Mouse (Mus musculus) liver, embryonic 15.5 days (tissue): ENCODE measurements around the gene Pgpep1. TPM values are rescaled to one million over a fixed set of nuclear protein-coding genes. Genes with fewer than 3 reads are reported as not detected.

Source experiments
- ATAC-seq: fragments of 200-750 bp; cut with Nextera tagmentation; 2 replicates; pipeline ENCODE4 v1.8.0; 2017; ENCODE audit warnings: moderate number of reproducible peaks, mild to moderate bottlenecking, moderate library complexity; ENCODE audit not compliant: insufficient read depth
- H3K27ac ChIP-seq: fragments of 300-500 bp; sonication (generic); replicated peaks from 2 replicates; pipeline ENCODE4 v1.5.1; 2015; ENCODE audit warnings: mild to moderate bottlenecking, inconsistent platforms
- H3K27me3 ChIP-seq: fragments of 300-500 bp; sonication (generic); 2 replicates; pipeline ENCODE4 v1.6.1; 2015; ENCODE audit warnings: mild to moderate bottlenecking, inconsistent platforms
- H3K36me3 ChIP-seq: fragments of 300-500 bp; sonication (generic); replicated peaks from 2 replicates; pipeline ENCODE4 v1.6.1; 2015; ENCODE audit warnings: moderate library complexity, mild to moderate bottlenecking, inconsistent platforms
- H3K4me1 ChIP-seq: fragments of 300-500 bp; sonication (generic); replicated peaks from 2 replicates; pipeline ENCODE4 v1.6.1; 2015; ENCODE audit warnings: inconsistent platforms
- H3K4me2 ChIP-seq: fragments of 300-500 bp; sonication (generic); 2 replicates; pipeline ENCODE4 v1.6.1; 2015; ENCODE audit warnings: moderate library complexity, mild to moderate bottlenecking, inconsistent platforms
- H3K4me3 ChIP-seq: fragments of 300-500 bp; sonication (generic); replicated peaks from 2 replicates; pipeline ENCODE4 v1.5.1; 2015; ENCODE audit warnings: mild to moderate bottlenecking, inconsistent platforms
- H3K9ac ChIP-seq: fragments of 300-500 bp; sonication (generic); 2 replicates; pipeline ENCODE4 v1.6.1; 2015; ENCODE audit warnings: moderate library complexity, mild to moderate bottlenecking, inconsistent platforms
- H3K9me3 ChIP-seq: fragments of 300-500 bp; sonication (generic); replicated peaks from 2 replicates; pipeline ENCODE4 v1.6.1; 2016; ENCODE audit warnings: inconsistent platforms
- WGBS: fragments of 180-500 bp; shearing (Covaris S2); methylation state at CpG from one replicate; pipeline ENCODE4 v1.1.7; 2015; ENCODE audit warnings: mixed read lengths; ENCODE audit not compliant: insufficient replicate concordance; 5-methylcytosine and 5-hydroxymethylcytosine counted together
- polyA plus RNA-seq: library from polyadenylated mRNA; unstranded; fragments of >200 nt; fragmentation: Nextera tagmentation; extraction: Ambion mirVana; gene quantifications from 2 replicates; pipeline ENCODE4 v1.2.1, GENCODE M21; 2015

Pgpep1 gene
- polyA plus RNA-seq, 1 experiment from 2014 or later, result 21.7 TPM

GRCm38 (mm10) chr8:70674109-70674508 lies 13.9 kb upstream of the Pgpep1 start:
- Histone ChIP-seq H3K27me3 (no peaks in the 10 kb centered on the region), H3K4me3 (peak overlapping the region; percentile 73), H3K4me2 (peak overlapping the region; percentile 81), H3K4me1 (peaks cover 70% of the 10 kb centered on the region), H3K27ac (peak overlapping the region; percentile 95), H3K36me3 (peaks cover 22% of the 10 kb centered on the region), H3K9ac (peak overlapping the region; percentile 70), H3K9me3 (no peaks in the 10 kb centered on the region)
- WGBS, result 72% methylated on average over 3 of the region's 3 CpGs
- ATAC-seq, result no peak

GRCm38 (mm10) chr8:70673079-70673856 lies 13.1 kb upstream of the Pgpep1 start, which contains the start of gene Lsm4:
Lsm4 (plus strand) TSS chr8:70673248.
- under 1% methylated on average over 60 of the region's 60 CpGs for WGBS
- Histone ChIP-seq H3K4me1 (peaks cover 61% of the 10 kb centered on the region), H3K4me3 (peak within 1 kb of the TSS; percentile 73), H3K9ac (peak within 1 kb of the TSS; percentile 70), H3K27ac (peak within 1 kb of the TSS; percentile 95), H3K36me3 (peaks cover 13% of the 10 kb centered on the region), H3K9me3 (no peaks in the 10 kb centered on the region), H3K27me3 (no peaks in the 10 kb centered on the region), H3K4me2 (peak within 1 kb of the TSS; percentile 81)
- ATAC-seq, result peak; percentile 94

- Histone ChIP-seq H3K4me1 (peaks cover 54% of the 10 kb centered on the region), H3K9ac (peak overlapping the region; percentile 55), H3K36me3 (peaks cover 7% of the 10 kb centered on the region), H3K4me2 (peak overlapping the region; percentile 81), H3K4me3 (peak overlapping the region; percentile 73), H3K27me3 (no peaks in the 10 kb centered on the region), H3K27ac (peak overlapping the region; percentile 78), H3K9me3 (no peaks in the 10 kb centered on the region)
- WGBS, result 32% methylated on average over 19 of the region's 19 CpGs
- peak; percentile 3; the same call in 1 of the 2 replicates for ATAC-seq
Observed at GRCm38 (mm10) chr8:70672325-70673078, 12.3 kb upstream of the Pgpep1 start.

GRCm38 (mm10) chr8:70671615-70672324 lies 11.6 kb upstream of the Pgpep1 start:
- Histone ChIP-seq H3K36me3 (peaks cover 7% of the 10 kb centered on the region), H3K27ac (no peak overlapping the region), H3K4me2 (no peak overlapping the region), H3K27me3 (no peaks in the 10 kb centered on the region), H3K4me3 (no peak overlapping the region), H3K9me3 (no peaks in the 10 kb centered on the region), H3K9ac (peak overlapping the region; percentile 55; the same call in 1 of the 2 replicates), H3K4me1 (peaks cover 52% of the 10 kb centered on the region)
- WGBS, result 75% methylated on average over 10 of the region's 10 CpGs
- ATAC-seq, result no peak

GRCm38 (mm10) chr8:70667071-70667470 lies 6.9 kb upstream of the Pgpep1 start:
- WGBS, result 59% methylated on average over 5 of the region's 5 CpGs
- H3K36me3 ChIP-seq, result no peaks in the 10 kb centered on the region

GRCm38 (mm10) chr8:70665599-70665998 lies 5.4 kb upstream of the Pgpep1 start:
- peak; percentile 38; the same call in 1 of the 2 replicates for ATAC-seq
- H3K9me3 ChIP-seq, result no peaks in the 10 kb centered on the region
- H3K27me3 ChIP-seq, result no peaks in the 10 kb centered on the region
- peaks cover 30% of the 10 kb centered on the region for H3K4me1 ChIP-seq
- WGBS, result 68% methylated on average over 2 of the region's 2 CpGs
- no peak overlapping the region for H3K4me3 ChIP-seq
- H3K9ac ChIP-seq, result no peak overlapping the region
- H3K27ac ChIP-seq, result no peak overlapping the region
- no peak overlapping the region for H3K4me2 ChIP-seq
- H3K36me3 ChIP-seq, result no peaks in the 10 kb centered on the region

More at GRCm38 (mm10) chr8:70667071-70667470, 6.9 kb upstream of the Pgpep1 start:
- Histone ChIP-seq H3K9me3 (no peaks in the 10 kb centered on the region), H3K27me3 (no peaks in the 10 kb centered on the region), H3K4me1 (peaks cover 25% of the 10 kb centered on the region), H3K4me2 (no peak overlapping the region), H3K4me3 (no peak overlapping the region), H3K27ac (no peak overlapping the region), H3K9ac (no peak overlapping the region)
- no peak for ATAC-seq

- H3K4me2 ChIP-seq, result no peak overlapping the region
- no peaks in the 10 kb centered on the region for H3K27me3 ChIP-seq
- no peaks in the 10 kb centered on the region for H3K9me3 ChIP-seq
- H3K27ac ChIP-seq, result no peak overlapping the region
- 62% methylated on average over 3 of the region's 3 CpGs for WGBS
- H3K36me3 ChIP-seq, result no peaks in the 10 kb centered on the region
- ATAC-seq, result no peak
- H3K4me3 ChIP-seq, result no peak overlapping the region
- no peak overlapping the region for H3K9ac ChIP-seq
- H3K4me1 ChIP-seq, result peaks cover 39% of the 10 kb centered on the region
Observed at GRCm38 (mm10) chr8:70664631-70665030, 4.4 kb upstream of the Pgpep1 start.

GRCm38 (mm10) chr8:70663691-70664090 lies 3.5 kb upstream of the Pgpep1 start:
- H3K9me3 ChIP-seq, result no peaks in the 10 kb centered on the region
- peaks cover 49% of the 10 kb centered on the region for H3K4me1 ChIP-seq
- WGBS, result 65% methylated on average over 4 of the region's 4 CpGs
- no peak overlapping the region for H3K4me2 ChIP-seq
- ATAC-seq, result no peak
- H3K27ac ChIP-seq, result no peak overlapping the region
- no peak overlapping the region for H3K4me3 ChIP-seq
- H3K27me3 ChIP-seq, result no peaks in the 10 kb centered on the region
- H3K9ac ChIP-seq, result no peak overlapping the region
- no peaks in the 10 kb centered on the region for H3K36me3 ChIP-seq

- Histone ChIP-seq H3K27me3 (no peaks in the 10 kb centered on the region), H3K36me3 (peaks cover 20% of the 10 kb centered on the region; the same call in 1 of the 2 replicates), H3K4me2 (peak overlapping the region; percentile 89), H3K9ac (peak overlapping the region; percentile 83), H3K27ac (peak overlapping the region; percentile 82), H3K4me3 (peak overlapping the region; percentile 71), H3K4me1 (peaks cover 45% of the 10 kb centered on the region), H3K9me3 (no peaks in the 10 kb centered on the region)
- peak; percentile 91 for ATAC-seq
- under 1% methylated on average over 44 of the region's 44 CpGs for WGBS
Observed at GRCm38 (mm10) chr8:70659604-70660272, 450 bp downstream of the Pgpep1 start.

GRCm38 (mm10) chr8:70658897-70659603 lies 1.1 kb downstream of the Pgpep1 start:
- no peaks in the 10 kb centered on the region for H3K9me3 ChIP-seq
- ATAC-seq, result peak; percentile 62
- WGBS, result 2% methylated on average over 31 of the region's 31 CpGs

More at GRCm38 (mm10) chr8:70658897-70659603, 1.1 kb downstream of the Pgpep1 start:
- H3K4me3 ChIP-seq, result peak overlapping the region; percentile 71
- peaks cover 23% of the 10 kb centered on the region; the same call in 1 of the 2 replicates for H3K36me3 ChIP-seq
- H3K4me2 ChIP-seq, result peak overlapping the region; percentile 89
- peaks cover 52% of the 10 kb centered on the region for H3K4me1 ChIP-seq
- H3K27me3 ChIP-seq, result no peaks in the 10 kb centered on the region
- H3K9ac ChIP-seq, result peak overlapping the region; percentile 83
- peak overlapping the region; percentile 82 for H3K27ac ChIP-seq
